Mouse (Mus musculus) liver, adult 2 months (tissue): Measurements from ENCODE around the gene Rint1.
A peak's percentile ranks its signal among the peaks of the same experiment; 100 is the strongest.

Experiments used
- CTCF ChIP-seq: fragments of 200-500 bp; IDR thresholded peaks from 2 replicates; pipeline ENCODE4 v1.5.1; 2011; ENCODE audit warnings: low read depth, low read length, control low read depth
- POLR2A ChIP-seq: fragments of 200-500 bp; IDR thresholded peaks from 2 replicates; pipeline ENCODE4 v1.6.1; 2011; ENCODE audit warnings: low read length, control low read depth; ENCODE audit not compliant: insufficient read depth; ENCODE audit errors: extremely low read depth

- peak; percentile 61 for TF ChIP-seq CTCF
- no peak for TF ChIP-seq POLR2A
Observed at GRCm38 (mm10) chr5:23758633-23759032, 28.9 kb upstream of the Rint1 start.
